ENCODE assay signal across 8 mouse cellular contexts in the genomic region with DNA sequence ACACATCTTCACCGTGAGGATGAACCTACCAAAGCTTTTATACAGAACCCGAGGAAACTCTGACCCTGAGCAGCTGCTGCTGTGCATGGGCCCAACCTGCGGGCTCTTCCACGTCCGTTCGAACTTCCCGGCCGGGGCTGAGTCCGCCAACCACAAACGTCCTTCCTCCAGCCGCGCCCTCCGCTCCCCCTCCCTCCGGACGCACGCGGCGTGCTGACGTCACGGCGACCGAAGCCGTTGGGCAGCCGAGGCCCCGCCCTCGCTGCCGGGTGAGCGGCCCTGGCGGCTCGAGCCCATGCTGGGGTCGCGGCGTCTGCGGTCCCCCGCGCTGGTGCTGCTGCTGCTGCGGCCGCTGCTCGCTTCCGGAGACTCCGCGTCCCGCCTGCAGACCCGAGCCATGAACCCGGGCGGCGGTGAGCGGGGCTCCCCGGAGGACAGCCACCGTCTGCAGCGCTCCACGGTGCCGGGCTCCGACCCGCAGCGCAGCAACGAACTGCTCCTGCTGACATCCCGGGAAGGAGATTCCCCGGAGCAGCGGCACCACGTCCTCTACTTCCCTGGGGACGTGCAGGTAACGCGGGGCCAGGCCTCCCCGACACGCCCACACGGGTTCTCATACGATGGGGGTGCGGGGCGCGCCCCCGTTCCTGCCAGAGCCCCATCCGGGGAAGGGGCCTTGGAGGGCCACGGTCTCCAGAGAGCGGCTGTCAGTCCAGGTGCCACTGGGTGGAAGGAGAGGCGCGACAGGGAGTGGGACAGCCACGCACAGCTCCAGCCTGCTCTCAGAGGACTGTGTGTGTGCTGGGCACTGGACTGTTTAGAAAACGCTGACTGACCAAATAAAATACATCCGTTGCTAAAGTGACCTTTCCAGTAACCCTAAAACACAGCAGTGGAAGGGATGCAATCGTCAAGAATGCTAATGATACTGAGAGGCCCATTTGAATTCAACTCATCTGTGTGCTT. TPM values are rescaled to one million over a fixed set of nuclear protein-coding genes. Genes with fewer than 3 reads are reported as not detected.
DNase-seq lines count a peak whose midpoint lies in the region; ATAC-seq lines count a peak whose summit lies in the region.

Gene 1700066M21Rik, plus strand, starts transcription at position 245 of the 966 bp plus-strand sequence.

- H3K9ac ChIP-seq in heart, embryonic 16.5 days (ENCODE audit: low read length), result peak within 1 kb of the TSS; percentile 89
- peak within 1 kb of the TSS; percentile 89 for H3K9ac ChIP-seq in liver, embryonic 15.5 days
- peak within 1 kb of the TSS; percentile 86 for H3K9ac ChIP-seq in neural tube, embryonic 12.5 days

- peak; percentile 80 for ATAC-seq in CD4-positive, CD25-positive, alpha-beta regulatory T cell, adult 4 months
- ATAC-seq in heart, embryonic 16.5 days (replicated peaks; ENCODE audit: extremely low read depth, insufficient read depth, low FRiP score), result peak; percentile 97
- ATAC-seq in liver, embryonic 15.5 days (ENCODE audit: insufficient read depth), result peak; percentile 97
- peak; percentile 98 for ATAC-seq in neural tube, embryonic 12.5 days (ENCODE audit: low FRiP score, low read depth)

- peak within 1 kb of the TSS; percentile 82 for H3K4me2 ChIP-seq in heart, embryonic 16.5 days (ENCODE audit: low read depth, low read length)
- H3K4me2 ChIP-seq in liver, embryonic 15.5 days, result peak within 1 kb of the TSS; percentile 88
- H3K4me2 ChIP-seq in neural tube, embryonic 12.5 days (replicated peaks), result peak within 1 kb of the TSS; percentile 91

- peak; percentile 85 for DNase-seq in c-Kit-negative CD71-positive TER-119-positive erythroid progenitor cells, embryonic 14.5 days (ENCODE audit: low read depth, low spot score)
- peak; percentile 95 for DNase-seq in forebrain, embryonic 10.5 days (ENCODE audit: extremely low spot score, low spot score)
- DNase-seq in kidney, postnatal 36 days, result peak; percentile 94 to 98
- peak; percentile 76 for DNase-seq in telencephalon, adult 2 months (ENCODE audit: low read depth, low spot score)

- peak within 1 kb of the TSS; percentile 88 for H3K27ac ChIP-seq in forebrain, embryonic 10.5 days
- H3K27ac ChIP-seq in heart, embryonic 16.5 days (ENCODE audit: low read length), result peak within 1 kb of the TSS; percentile 85
- H3K27ac ChIP-seq in liver, embryonic 15.5 days (replicated peaks), result peak within 1 kb of the TSS; percentile 79
- H3K27ac ChIP-seq in neural tube, embryonic 12.5 days, result peak within 1 kb of the TSS; percentile 62

- peaks cover 18% of the 10 kb centered on the region for H3K4me1 ChIP-seq in forebrain, embryonic 10.5 days
- peaks cover 11% of the 10 kb centered on the region for H3K4me1 ChIP-seq in heart, embryonic 16.5 days (ENCODE audit: control insufficient read depth, insufficient read depth, low read length)
- peaks cover 24% of the 10 kb centered on the region for H3K4me1 ChIP-seq in liver, embryonic 15.5 days (replicated peaks)
- no peaks in the 10 kb centered on the region for H3K4me1 ChIP-seq in neural tube, embryonic 12.5 days

- peaks cover 15% of the 10 kb centered on the region for H3K36me3 ChIP-seq in forebrain, embryonic 10.5 days (replicated peaks)
- H3K36me3 ChIP-seq in heart, embryonic 16.5 days (ENCODE audit: control insufficient read depth, insufficient read depth), result no peaks in the 10 kb centered on the region
- H3K36me3 ChIP-seq in liver, embryonic 15.5 days (replicated peaks), result no peaks in the 10 kb centered on the region; the same call in 1 of the 2 replicates
- H3K36me3 ChIP-seq in neural tube, embryonic 12.5 days, result no peaks in the 10 kb centered on the region

- H3K9me3 ChIP-seq in forebrain, embryonic 10.5 days, result no peaks in the 10 kb centered on the region
- no peaks in the 10 kb centered on the region for H3K9me3 ChIP-seq in heart, embryonic 16.5 days (replicated peaks; ENCODE audit: control insufficient read depth, low read length)
- H3K9me3 ChIP-seq in liver, embryonic 15.5 days (replicated peaks), result no peaks in the 10 kb centered on the region
- H3K9me3 ChIP-seq in neural tube, embryonic 12.5 days, result no peaks in the 10 kb centered on the region

- H3K27me3 ChIP-seq in forebrain, embryonic 10.5 days (ENCODE audit: poor library complexity, severe bottlenecking), result no peaks in the 10 kb centered on the region
- no peaks in the 10 kb centered on the region for H3K27me3 ChIP-seq in heart, embryonic 16.5 days (ENCODE audit: control insufficient read depth, insufficient read depth, low read length)
- H3K27me3 ChIP-seq in liver, embryonic 15.5 days, result no peaks in the 10 kb centered on the region
- no peaks in the 10 kb centered on the region for H3K27me3 ChIP-seq in neural tube, embryonic 12.5 days (replicated peaks)

- H3K4me3 ChIP-seq in forebrain, embryonic 10.5 days, result peak within 1 kb of the TSS; percentile 68
- peak within 1 kb of the TSS; percentile 93 for H3K4me3 ChIP-seq in heart, embryonic 16.5 days (ENCODE audit: low read length)
- peak within 1 kb of the TSS; percentile 87 for H3K4me3 ChIP-seq in liver, embryonic 15.5 days (replicated peaks)
- H3K4me3 ChIP-seq in neural tube, embryonic 12.5 days, result peak within 1 kb of the TSS; percentile 86

- under 1% methylated on average over 81 of the region's 81 CpGs for WGBS in forebrain, embryonic 10.5 days
- under 1% methylated on average over 81 of the region's 81 CpGs for WGBS in heart, embryonic 16.5 days
- WGBS in liver, embryonic 15.5 days (ENCODE audit: insufficient replicate concordance), result under 1% methylated on average over 81 of the region's 81 CpGs
- under 1% methylated on average over 81 of the region's 81 CpGs for WGBS in neural tube, embryonic 12.5 days

RNA-seq across cellular contexts. Expression of gene 1700066M21Rik, which starts in this region (rescaled TPM):
- 1 to 10 TPM in 1 of 2 experiments, under 1 TPM in 1; 0.91 to 2.4 TPM for polyA plus RNA-seq in CD4-positive, CD25-positive, alpha-beta regulatory T cell, adult 4 months (2017; shearing (Covaris generic))
- 9.5 and 10.5 TPM in 2 replicates for polyA plus RNA-seq in forebrain, embryonic 10.5 days (2016; fragmentation: Nextera tagmentation; extraction: Ambion mirVana)
- 7.9 and 9.0 TPM in 2 replicates for polyA plus RNA-seq in heart, embryonic 16.5 days (2015; fragmentation: Nextera tagmentation; extraction: Ambion mirVana)
- polyA plus RNA-seq in liver, embryonic 15.5 days (2015; fragmentation: Nextera tagmentation; extraction: Ambion mirVana), result 6.9 and 7.7 TPM in 2 replicates
- polyA plus RNA-seq in neural tube, embryonic 12.5 days (2016; fragmentation: Nextera tagmentation; extraction: Ambion mirVana), result 12.3 and 13.9 TPM in 2 replicates

Comparison
In these comparisons a context has a peak if more than half of its experiments do, and no peak if none do; other contexts are left out.
1. Peak in every context shown above with its lines: DNase-seq, ATAC-seq, H3K4me3 ChIP-seq and H3K27ac ChIP-seq.